Mouse (Mus musculus) layer of hippocampus, postnatal 10 days (tissue): ENCODE results near the gene Prx. TPM values are rescaled to one million over a fixed set of nuclear protein-coding genes. Genes with fewer than 3 reads are reported as not detected.

Experiments
- DNase-seq, 2 experiments: peaks; one replicate each; pipeline ENCODE4 v3.0.0; 2021; ENCODE audit warnings: low spot score in 2 of 2
- long read RNA-seq: library from polyadenylated mRNA; stranded (forward); transcript quantifications from one replicate; pipeline ENCODE4 v2.0.0, GENCODE M21; 2023
- total RNA-seq, 2 experiments: library from RNA; stranded (reverse); gene quantifications; 2 replicates each; pipeline ENCODE4 v1.2.3; 2021

Prx gene
- 1 to 10 TPM; 1.1 to 1.5 TPM for total RNA-seq
- long read RNA-seq = 0 reads

- no peak for DNase-seq
These were observed at the start of gene Prx for GRCm38 (mm10) chr7:27499036-27499435. TSS of gene Prx (plus strand) at chr7:27499324.

DNA sequence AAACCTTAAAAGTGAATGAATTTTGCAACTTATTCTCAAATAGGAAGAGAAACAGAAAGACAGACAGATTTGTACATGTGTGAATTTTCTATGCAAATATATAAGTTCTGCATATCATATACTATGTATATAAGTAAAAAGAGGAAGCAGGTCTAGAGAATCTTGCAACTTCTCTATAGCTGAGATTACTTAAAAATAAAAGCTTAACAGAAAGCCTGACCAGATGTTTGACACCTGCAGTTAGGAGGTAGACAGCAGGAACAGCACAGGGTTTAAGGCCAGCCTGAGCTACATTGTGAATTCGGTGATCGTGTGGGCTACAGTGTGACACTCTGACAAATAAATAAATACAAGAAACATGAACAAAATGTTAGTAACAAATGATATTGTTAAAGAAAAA is 47.8 kb upstream of the Prx start:
- DNase-seq = no peak

- no peak for DNase-seq
These were observed 46.8 kb upstream of the Prx start for GRCm38 (mm10) chr7:27452206-27452770.

GRCm38 (mm10) chr7:27454461-27455121 is 44.5 kb upstream of the Prx start:
- DNase-seq = no peak

GRCm38 (mm10) chr7:27455273-27455672 is 43.9 kb upstream of the Prx start:
- no peak for DNase-seq

- no peak for DNase-seq
These were observed 40.5 kb upstream of the Prx start for GRCm38 (mm10) chr7:27458614-27459013.

DNA sequence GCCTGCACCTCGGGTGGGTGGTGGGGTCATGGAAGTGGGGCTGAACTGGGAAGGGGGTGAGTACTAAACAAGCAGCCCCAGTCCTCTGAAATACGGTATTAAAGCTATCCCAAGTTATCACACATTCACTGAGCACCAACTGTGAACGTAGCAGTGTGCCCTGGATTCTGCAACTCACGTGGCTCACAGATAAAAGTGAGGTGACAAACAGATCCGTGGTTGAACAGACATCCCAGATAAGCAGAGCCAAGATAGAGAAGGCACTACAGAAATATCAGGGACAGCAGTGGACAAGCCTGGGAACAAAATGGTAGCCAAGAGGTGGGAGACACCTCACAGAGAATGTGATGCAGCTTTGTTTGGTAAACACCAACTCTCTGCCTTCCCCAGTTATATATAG is 39.5 kb upstream of the Prx start:
- DNase-seq = no peak

DNA sequence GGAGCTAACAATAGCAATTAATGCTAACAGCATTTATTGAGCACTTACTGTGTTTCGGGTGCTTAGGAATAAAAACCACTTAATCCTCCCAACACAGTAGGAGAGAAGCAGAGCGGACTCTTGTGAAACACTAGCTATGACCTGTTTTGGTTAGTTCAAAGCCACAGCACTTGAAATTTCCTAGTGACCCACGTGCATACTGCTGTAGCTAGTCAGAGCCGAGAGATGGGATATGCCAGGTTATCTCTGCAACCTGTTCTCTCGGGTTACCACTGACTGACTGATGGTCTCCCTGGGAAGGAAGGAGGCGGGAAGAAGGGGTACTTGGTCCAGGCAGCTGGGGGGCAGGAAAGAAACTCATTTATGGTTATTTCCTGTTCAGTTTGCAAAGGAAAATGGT is 38.6 kb upstream of the Prx start:
- no peak for DNase-seq

DNA sequence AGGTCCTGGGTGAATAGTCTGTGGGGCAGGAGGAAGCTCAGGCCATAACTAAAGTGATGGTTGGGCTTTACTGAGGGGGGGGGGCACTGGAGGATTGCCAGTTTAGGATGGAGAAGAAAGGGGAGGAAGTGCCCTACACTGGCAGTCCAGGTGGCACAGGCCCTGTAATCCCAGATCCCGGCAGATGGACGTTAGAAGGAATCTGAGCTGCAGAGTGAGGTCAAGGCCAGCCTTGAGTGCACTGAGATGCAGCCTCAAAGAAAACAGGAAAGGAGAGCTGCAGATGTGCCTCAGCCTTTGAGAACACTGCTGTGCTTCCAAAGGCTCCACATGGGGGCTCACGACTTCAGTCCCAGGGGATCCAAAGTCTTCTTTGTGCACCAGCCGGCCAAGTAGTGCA is 31.5 kb upstream of the Prx start:
- DNase-seq = no peak

GRCm38 (mm10) chr7:27471390-27472120 is 27.6 kb upstream of the Prx start:
- DNase-seq = no peak

- no peak for DNase-seq
These were observed 26.5 kb upstream of the Prx start for GRCm38 (mm10) chr7:27472596-27472995.

- peak; percentile 99 for DNase-seq
These were observed 25.8 kb upstream of the Prx start, which contains the start of gene Sertad3 for GRCm38 (mm10) chr7:27473156-27473834. TSS of gene Sertad3 (plus strand) at chr7:27473768.

- DNase-seq = peak in 1 of 2 experiments; percentile 42
These were observed 25.2 kb upstream of the Prx start for GRCm38 (mm10) chr7:27473835-27474489.

- DNase-seq = peak; percentile 94 to 96
These were observed 24.6 kb upstream of the Prx start for GRCm38 (mm10) chr7:27474490-27474954.

DNA sequence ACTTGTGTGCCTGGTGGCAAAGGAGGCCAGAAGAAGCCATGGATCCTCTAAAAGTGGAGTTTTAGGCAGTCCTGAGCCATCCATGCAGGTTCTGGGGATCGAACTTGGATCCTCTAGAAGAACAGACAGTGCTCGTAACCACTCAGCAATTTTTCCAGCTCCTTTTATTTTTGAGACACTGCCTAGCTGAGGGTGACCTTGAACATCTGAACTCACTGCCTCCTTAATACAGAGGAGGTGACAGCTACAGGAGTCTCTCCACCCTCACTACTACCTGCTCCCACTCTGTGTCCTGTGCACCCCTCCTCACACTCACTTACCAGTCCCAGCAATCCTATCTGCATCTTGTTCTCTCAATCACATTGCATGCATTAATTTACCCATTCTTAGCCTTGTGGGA is 23.5 kb upstream of the Prx start:
- DNase-seq = no peak

DNA sequence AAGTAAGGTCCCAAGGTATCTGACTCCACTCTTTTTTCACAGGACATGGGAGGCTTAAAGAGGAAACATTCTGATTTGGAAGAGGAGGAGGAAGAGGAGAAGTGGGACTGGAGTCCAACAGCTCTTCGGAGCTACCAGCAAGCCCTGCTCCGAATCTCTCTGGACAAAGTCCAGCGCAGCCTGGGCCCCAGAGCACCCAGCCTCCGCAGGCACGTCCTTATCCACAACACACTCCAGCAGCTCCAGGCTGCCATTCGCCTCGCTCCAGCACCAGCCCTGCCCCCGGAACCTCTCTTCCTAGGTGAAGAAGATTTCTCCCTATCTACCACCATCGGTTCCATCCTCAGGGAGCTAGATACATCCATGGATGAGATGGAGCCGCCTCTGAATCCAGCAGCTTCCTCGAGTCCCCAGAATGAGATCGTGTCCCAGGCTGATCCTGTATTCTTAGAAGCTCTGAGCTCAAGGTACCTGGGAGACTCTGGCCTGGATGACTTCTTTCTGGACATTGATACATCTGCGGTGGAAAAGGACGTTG is 23.0 kb upstream of the Prx start:
- no peak for DNase-seq

GRCm38 (mm10) chr7:27478561-27478960 is 20.6 kb upstream of the Prx start:
- DNase-seq = no peak

- no peak for DNase-seq
These were observed 19.4 kb upstream of the Prx start for GRCm38 (mm10) chr7:27479750-27480149.

GRCm38 (mm10) chr7:27480506-27480905 is 18.6 kb upstream of the Prx start:
- DNase-seq = no peak

- DNase-seq = no peak
These were observed 18.0 kb upstream of the Prx start for GRCm38 (mm10) chr7:27480927-27481626.
